Mouse (Mus musculus) liver, adult 10 weeks (tissue): ENCODE measurements around the gene Orc4. TPM values are rescaled to one million over a fixed set of nuclear protein-coding genes. Genes with fewer than 3 reads are reported as not detected.

Source experiments
- polyA plus RNA-seq: library from polyadenylated mRNA; stranded (reverse); fragments of 350-450 nt; fragmentation: Illumina TruSeq; extraction: RNeasy Lipid Tissue Mini Kit (QIAGEN cat#74804); gene quantifications from one replicate; pipeline ENCODE4 v1.2.3, GENCODE M21; 2014; ENCODE audit warnings: low read depth, low replicate concordance

Gene Orc4
- polyA plus RNA-seq: 85.8 TPM

GRCm38 (mm10) chr2:48950252-48950315, at the start of gene Orc4:
Gene Orc4 (minus strand): TSS chr2:48950277.

GRCm38 (mm10) chr2:48948841-48949584, 1.1 kb downstream of the Orc4 start, which contains the start of gene Mbd5:
Gene Mbd5 (plus strand): TSS chr2:48949508.

Other genes starting within 250 kb of the Orc4 start
- 34.2 TPM for gene Acvr2a, start 136.2 kb downstream of the Orc4 start, polyA plus RNA-seq
- gene Mbd5, start 769 bp downstream of the Orc4 start, polyA plus RNA-seq: 8.4 TPM